Mouse (Mus musculus) MN1 (cell line): ENCODE data around the gene Myog.
"Not testable (repeated sequence)": the region's sequence is repeated elsewhere in the genome, so short reads cannot be mapped to it uniquely, and the experiment has no call there.

Experiments
- DNase-seq: peaks from one replicate; pipeline ENCODE4 v3.0.0-alpha.2; 2016; ENCODE audit warnings: low spot score

The Myog gene

DNA sequence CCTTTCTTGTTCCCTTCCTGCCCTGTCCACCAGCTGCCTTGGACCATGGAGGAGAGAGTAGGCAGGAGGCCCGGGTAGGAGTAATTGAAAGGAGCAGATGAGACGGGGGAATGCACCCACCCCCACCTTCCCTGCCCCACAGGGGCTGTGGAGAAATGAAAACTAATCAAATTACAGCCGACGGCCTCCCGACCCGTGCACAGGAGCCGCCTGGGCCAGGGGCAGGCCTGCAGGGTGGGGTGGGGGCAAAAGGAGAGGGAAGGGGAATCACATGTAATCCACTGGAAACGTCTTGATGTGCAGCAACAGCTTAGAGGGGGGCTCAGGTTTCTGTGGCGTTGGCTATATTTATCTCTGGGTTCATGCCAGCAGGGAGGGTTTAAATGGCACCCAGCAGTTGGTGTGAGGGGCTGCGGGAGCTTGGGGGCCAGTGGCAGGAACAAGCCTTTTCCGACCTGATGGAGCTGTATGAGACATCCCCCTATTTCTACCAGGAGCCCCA is at the start of gene Myog:
Gene Myog (plus strand): TSS at position 392 of the 502 bp plus-strand sequence.
- no peak for DNase-seq

DNA sequence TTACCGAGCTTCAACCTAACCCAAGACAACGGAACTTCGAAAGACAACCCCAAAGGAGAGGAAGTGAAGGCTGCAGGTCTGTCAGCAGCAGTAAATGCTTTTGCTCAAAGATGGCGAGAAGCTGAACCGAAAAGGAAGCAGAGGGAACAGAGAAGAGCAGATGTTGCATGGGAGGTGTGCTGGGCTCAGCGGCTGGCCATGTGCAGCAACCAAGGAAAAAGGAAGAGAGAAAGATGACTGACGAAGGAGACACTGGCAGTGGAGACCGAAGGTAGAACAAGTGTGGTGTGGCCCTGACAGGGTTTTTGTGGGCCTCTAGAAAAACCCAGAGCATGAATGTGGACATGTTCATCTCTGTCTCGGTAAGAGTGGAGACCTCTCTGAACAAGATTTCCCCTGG is 49.1 kb upstream of the Myog start:
- DNase-seq = no peak

DNA sequence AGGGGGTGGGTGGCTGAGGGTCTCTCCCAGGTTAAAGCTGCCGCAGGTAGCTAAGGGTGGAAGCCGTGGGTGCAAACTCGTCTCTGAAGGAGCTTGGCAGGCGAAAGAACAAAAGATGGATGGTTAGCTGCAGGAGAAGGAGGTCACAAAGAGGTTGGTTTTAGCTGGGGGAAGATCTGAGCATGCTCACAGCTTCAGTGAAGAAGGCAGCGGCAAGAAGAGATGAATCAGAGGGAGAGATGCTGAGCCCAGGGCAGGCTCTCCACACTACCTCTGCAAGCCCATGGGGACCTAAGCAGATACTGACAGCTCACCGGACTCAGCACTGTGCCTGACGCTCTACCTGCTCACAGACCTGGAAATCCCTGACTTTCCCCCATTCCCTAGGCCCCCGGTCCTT is 48.5 kb upstream of the Myog start:
- no peak for DNase-seq

DNA sequence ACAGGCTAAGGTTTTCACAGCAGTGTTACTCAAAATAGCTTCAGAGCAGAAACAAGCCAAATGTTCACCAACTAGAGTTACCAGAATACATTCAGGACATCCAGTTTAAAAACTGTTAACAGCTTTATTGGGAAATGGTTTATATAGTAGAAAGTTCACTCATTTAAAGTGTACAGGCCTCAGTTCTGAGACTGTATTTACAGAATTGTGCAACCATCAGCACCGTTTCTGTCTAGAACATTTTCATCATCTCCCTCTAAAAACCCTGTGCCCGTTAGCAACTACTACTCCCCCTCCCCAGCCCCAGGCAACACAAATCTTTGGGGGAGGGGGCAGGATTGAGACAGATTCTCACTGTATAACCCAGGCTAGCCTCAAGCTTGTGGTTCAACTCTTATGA is 47.5 kb upstream of the Myog start:
- no peak for DNase-seq

DNA sequence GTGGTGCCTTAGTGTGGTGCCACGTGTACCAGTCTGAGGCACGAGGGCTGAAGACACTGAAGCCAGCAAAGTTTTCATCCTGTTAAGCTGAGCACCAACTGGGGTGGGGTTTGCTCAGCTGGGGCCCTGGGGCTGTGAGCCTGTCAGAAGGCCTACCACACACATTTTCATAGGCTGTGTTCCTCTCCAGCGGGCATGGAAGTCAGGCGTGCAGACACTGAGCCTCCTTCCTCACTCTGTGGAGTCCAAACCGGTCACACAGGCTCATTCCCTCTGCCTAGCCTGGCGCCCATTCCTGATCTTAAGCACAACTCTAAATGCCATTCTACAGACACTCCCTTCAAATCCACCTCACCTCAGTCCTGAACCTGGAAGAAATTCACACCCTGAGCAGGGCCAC is 46.3 kb upstream of the Myog start:
- no peak for DNase-seq

DNA sequence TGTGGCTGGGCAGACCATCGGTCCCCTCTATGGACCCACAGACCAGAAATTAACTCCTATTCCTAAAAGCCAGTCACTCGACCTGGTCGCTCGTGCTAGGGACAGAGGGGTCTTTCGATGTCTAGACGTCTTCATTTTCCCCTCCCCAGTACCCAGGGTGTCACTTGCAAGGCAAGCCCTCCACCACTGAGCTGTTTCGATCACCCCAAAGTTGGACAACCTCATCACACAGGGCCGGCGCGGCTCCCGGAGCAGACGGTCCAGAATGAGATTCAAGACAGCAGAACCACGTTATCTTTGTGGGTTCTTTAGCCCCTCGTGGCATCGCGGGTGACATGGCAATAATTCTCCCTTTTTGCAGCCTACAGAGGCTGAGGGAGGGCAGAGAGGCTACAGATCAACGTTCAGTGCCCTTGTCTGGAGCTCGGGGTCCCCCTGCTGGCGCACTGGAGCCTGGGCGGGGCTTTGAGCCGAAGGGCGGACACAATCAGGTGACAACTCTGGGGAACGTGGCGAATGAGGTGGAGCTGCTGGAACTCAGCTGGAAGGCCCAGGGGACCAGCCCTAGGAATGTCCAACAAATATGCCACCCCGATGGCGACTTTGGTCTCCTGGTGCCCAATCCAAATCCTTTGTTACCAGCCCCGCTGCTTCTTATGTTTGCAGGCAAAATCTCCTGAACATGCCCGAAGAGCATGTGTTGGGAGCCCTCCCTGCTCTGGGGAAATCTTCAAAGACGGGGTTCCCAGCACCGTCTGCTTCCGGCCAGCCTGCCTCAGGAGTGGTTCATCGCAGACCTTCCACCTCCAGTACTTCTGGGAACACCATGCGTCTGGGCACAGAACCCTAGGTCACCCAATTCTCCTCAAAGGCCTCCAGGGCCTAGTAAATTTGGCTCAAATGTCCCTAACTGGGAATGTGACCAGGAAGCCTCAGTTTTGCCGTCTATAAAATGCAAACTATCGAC is 45.6 kb upstream of the Myog start:
- peak; percentile 85 for DNase-seq

DNA sequence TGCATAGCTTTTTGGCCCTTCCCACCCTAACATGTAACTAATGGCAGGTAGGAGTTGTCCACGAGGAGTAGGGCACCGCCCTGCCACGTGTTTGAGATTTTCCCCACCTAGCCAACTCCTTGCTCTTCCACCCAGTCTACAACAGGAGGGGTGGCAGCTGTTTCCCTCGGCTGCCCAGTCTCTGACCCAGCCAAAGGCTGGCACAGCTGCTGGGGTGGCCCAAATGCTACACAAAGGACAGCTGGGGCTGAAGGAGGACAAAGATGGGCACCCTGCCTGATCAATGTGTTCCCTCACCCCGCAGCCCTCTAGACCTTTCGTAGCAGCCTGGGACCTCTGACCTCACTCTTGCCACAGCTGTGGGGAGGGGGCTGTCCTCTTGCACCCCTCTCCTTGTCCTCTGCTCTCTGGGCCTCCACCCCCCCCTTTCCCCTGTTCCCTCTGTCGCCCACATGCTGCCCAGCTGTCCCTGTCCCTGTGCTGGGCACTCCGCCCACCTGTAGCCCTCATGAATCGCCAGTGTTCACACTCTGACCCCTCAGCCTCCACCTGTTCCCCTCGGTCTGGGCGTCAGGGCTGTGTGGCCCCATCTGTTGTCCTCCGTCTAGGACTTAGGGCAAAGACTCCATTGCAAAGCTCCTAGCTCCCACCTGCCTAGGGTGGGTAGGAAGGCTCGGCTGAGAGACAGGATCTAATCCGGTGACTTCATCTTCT is 44.6 kb upstream of the Myog start:
- no peak for DNase-seq

DNA sequence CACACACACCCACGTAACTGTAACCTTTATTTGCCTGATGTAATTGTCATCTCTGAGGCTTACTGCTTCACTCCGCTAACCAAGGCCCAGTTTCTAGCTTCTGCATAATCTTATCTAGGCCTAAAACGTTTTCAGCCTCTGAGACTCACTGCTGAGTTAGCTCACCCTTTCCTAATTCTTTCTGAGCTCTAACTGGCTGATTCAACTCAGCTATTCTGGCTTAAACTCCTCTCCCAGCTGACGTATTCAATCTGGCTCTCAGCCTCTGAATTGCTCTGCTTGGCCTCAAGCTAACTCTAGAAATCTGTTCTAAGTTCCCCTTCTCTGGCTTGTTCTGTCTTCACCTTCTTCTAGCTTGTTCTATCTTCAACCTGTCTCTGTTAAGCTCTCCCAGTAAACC is 43.2 kb upstream of the Myog start:
- no peak for DNase-seq

DNA sequence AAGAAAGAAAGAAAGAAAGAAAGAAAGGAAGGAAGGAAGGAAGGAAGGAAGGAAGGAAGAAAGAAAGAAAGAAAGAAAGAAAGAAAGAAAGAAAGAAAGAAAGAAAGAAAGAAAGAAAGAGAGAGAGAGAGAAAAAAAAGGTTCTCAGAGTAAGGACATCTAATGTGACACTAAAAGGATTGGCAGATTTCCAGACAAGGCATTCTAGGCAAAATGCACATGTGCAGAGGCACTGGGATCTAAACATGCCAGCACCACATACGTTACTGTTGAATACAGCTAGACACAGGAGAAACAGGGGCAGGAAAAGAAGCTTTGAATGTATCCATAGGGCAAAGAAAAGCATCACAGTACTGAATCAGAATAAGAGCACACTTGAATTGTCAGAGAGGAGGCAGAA is 40.1 kb upstream of the Myog start:
- DNase-seq = not testable (repeated sequence)

DNA sequence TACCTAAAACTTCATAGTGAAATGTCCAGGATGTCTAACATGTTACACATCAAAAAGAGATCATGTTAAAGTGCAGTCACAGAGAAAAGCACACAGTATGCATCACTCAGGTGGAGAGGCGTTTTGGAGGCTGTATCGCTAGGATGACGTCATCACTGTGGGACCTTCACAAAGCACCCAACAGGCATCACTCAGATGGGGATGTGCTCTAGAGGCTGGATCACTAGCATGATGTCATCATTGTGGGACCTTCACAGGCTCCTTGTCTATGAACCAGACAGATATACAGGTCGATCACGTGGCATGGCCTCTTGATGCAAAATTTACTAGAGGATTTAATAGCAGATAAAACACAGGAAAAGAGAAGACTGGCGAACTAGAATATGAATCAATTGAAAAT is 25.4 kb upstream of the Myog start:
- DNase-seq = no peak

DNA sequence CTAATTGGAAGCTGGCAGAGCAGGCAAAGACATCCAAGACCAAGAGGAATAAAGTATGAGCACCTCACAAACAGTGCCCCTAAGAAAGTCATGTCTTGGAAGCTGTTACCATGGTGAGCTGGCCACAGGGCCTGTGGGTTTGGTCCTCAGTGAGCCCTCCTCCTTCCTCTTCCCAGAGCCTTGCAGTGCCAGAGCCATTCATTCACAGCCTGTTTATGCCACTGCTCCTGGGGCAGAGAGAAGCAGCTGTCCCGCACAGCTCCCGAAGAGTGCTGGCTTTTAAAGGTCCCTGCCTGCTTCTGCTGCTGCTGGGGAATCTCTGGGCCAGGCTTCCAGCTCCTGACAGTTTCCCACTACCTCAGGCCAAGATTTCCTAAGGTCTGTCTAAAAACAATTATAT is 24.0 kb upstream of the Myog start:
- DNase-seq = peak; percentile 26

DNA sequence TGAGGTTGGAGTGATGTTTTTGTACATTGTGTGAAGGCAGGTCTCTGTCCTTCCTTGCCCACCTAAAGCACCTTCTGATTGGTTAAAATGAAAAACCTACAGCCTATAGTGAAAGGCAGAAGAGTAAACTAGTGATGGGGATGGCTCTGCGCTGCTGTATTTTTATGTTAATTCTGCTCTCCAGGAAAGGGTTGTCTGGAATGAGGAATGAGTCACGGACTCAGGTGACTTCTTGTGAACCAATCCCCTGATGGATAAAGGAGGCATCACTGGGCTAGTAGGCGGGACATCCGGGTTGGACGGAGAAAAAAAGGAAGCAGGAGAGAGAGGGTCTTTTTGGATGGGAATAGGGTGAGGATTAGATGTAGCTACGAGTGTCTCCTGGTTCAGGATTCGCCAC is 19.8 kb upstream of the Myog start:
- DNase-seq = no peak

DNA sequence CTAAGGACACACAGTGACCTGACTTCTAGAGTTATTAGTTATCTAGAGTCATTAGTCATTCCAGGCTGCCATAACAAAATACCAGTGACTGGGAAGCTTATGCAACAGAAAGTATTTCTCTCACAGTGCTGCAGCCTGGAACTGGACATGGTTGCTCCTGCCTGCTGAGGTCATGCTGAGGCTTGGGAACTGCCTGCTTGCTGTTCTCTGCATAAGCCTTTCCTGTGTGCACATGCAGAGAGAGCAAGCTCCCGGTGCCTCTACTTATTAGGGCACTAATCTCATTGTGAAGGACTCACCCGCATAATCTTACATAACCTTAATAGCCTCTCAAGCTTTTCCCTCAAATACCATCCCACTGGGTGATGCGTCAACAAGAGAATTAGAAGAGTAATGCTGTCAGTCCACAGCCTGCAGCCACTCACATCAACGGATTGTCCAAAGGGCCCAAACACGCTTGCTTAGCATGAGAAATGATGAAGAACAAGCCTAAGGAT is 17.0 kb upstream of the Myog start:
- peak; percentile 16 for DNase-seq

DNA sequence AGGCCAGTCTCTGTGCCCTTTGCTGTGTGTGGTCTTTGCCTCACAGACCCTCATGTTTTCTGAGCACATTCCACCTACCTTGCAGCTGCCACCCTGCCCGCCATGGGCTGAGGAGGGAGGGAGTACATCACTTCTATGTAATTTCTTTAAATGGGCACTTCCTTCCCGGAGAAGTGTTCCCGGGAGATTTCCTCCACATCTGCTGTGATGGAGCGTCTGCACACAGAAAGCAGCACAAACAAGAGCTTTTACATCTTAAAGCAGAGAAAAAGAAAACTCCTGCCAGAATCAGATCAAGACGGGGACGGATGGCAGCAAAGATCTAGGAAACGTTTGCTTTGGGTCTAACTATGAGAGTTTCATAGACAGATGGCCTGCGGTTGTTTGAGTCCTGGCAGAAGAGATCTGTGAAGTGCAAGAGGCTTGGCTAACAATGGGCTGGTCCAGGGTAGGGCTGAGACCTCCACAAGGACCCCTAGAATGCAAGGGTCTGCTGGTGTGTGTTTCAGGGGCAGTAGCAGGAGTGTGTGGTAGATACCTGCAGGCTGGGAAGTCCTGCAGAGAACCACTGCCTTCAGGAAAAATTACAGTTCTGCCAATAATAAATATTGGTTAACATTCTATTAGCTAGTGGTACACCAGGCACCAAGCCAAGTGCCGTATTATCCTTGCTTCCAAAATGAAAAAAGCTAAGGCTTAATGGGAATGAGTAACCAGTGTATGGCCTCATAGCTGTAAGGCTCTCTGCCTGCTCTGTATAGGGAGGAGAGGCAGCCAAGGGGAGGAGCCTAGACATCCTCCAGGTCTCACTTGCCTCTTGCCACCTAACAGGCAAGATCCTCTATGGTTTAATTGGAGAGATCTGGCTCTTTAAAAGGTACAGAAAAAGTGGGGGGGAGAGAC is 16.0 kb upstream of the Myog start:
- peak; percentile 68 for DNase-seq

DNA sequence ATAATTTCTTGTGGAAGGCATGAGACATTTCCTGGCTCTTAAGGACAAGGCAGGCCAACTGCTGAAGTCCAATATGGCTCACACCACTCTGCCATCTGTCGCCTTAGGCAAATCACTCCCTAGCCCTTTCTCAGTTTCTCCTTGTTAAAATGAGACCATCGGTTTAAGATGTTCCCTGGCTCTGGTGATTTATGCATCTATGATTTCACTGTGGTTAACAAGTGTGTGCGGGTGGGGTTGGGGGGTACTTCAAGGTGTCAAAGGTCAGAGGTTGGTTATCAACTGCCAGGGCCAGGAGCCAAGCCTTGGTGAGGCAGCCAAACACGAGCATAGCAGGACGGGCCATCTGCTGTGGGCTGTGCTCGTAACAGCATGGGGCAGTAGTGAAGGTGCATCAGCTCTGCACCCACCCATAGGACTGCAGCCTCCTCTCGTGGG is 15.3 kb upstream of the Myog start:
- no peak for DNase-seq

DNA sequence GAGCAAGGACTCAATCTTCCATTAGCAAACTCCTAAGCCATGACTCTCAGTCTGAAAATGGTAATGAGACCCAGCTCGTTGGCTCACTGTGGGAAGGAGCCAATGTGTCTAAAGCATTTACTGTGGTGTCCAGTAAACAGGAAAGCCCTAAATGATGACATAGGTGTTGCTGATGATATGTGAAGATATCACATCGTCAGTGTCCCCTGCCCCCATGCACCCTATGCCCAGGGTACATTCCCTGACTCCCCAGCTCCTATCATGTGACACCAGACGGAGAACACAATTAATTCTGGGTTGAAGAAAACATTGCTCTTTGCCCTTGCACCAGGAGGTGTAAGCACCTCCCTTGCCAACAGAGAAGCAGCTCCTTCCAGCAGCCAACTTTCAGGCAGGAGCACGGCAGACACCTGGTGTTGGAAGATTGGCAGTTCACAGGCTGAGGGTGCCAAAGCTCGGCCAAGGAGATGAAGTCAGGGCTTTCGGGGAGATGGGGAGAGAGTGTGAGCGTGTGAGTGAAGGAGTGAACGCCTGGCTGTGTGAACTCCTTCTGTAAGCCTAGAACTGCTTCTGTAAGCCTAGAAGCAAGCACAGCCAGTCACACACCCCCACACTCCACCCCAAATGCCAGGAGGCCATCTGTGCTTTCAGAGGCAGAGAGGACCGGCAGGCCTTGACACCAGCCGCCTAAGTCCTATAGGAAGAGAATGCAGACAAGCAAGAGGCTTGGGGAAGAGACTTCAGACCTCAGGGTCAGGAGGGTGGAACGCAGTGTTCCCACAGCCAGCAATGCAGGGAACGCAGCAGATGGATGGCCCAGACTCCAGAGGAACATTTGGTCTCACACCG is 13.9 kb upstream of the Myog start:
- DNase-seq = no peak

DNA sequence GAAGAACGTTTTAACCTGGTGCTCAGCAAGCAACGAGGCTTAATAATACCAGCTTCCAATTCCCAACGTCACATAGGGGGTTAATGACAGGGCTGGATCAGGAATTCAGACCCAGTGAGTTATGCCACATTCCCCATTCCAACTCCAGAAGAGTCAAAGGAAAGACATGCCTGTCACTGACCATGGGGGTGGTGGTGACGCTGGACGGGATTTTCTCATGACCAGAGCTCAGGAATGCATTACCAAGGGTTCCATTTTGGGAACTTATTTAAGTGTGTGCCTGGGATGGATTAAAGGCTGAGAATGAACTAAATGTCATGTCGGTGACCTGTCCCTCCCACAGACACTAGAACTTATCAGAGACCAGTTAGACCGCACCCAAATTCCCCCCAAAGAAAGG is 13.0 kb upstream of the Myog start:
- no peak for DNase-seq

DNA sequence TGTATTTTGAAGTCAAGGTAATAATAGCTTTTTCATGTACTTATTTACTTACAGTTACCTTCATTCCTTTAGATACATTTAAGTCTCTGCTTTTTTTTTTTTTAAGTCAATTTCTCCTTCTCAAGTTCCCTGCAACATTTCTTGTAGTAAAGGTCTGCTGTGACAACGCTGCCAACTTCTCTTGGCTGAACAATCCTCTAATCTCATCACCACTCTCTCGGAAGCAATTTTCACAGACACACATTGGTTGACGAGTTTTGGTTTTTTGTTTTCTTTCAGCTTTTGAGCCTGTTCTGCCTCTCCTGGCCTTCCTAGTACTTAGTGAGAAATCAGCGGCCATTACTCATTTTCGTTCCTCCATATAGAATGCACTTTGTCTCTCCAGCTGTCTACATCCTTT is 9.6 kb upstream of the Myog start:
- DNase-seq = no peak

DNA sequence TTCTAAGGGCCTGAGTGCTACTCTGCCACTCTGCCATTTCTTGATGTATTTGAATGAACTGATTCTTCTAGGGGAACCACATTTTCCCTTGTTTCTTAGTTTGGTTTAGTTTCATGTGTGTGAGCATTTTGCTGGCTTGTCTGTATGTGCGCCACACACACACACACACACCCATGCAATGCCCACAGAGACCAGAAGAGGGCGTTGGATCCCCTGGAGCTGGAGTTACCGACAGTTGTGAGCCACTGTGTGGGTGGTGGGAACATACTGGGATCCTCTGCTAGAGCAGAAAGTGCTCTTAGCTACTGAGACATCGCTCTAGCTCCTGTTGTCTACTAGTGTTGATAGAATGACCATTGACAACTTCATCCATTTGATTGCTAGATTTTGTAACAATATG is 8.2 kb upstream of the Myog start:
- no peak for DNase-seq

DNA sequence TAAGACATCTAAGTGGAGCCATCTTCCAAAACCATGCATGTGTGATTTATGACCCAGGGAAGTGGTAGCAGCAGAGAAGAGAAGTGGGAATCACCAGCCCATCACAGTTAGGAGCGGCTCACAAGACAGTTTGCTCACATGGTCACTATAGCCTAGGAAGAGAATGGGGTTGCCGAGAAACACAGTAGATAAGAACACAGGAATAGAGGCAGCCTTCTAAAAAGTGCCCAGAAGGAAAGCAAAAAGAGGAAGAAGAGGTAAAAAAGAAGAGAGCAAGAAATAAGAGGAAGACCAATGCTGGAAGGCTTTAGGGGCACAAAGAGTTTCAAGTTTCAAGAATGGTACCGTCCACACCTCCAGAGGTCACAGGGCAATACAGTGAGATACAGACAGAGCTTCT is 7.4 kb upstream of the Myog start:
- no peak for DNase-seq

DNA sequence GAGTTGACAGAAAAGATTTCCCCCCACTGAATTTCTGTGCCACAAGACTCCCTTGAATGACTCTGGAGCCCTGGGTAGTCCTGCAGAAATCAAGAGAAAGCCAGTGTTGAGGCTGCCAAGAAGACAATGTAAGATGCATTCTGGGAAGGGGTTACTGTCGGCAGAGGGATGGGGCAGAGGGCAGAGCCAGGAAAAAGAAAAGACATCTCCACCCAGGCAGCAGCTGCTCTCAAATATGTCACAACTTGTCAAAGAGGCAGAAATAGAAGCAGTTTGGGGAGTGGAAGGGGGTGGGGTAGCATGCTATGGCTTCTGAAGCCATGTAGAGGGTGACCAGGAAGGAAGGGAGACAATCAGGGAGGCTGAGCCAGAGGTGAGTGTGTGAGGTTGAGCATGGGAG is 6.7 kb upstream of the Myog start:
- DNase-seq = no peak
